Mouse (Mus musculus) midbrain, embryonic 11.5 days (tissue): ENCODE data around the gene Creb1. TPM values are rescaled to one million over a fixed set of nuclear protein-coding genes. Genes with fewer than 3 reads are reported as not detected.

Source experiments
- ATAC-seq: fragments of 200-750 bp; cut with Nextera tagmentation; 2 replicates; pipeline ENCODE4 v1.8.0; 2017; ENCODE audit warnings: moderate TSS enrichment, moderate library complexity; ENCODE audit not compliant: low FRiP score
- DNase-seq: peaks from one replicate; pipeline ENCODE4 v3.0.0; 2015; ENCODE audit warnings: low spot score; ENCODE audit errors: missing footprints
- H3K27ac ChIP-seq: fragments of 300-500 bp; sonication (generic); 2 replicates; pipeline ENCODE4 v1.5.1; 2014; ENCODE audit warnings: low read depth, low read length
- H3K27me3 ChIP-seq: fragments of 300-500 bp; sonication (generic); 2 replicates; pipeline ENCODE4 v1.6.1; 2014; ENCODE audit warnings: mild to moderate bottlenecking, low read length, moderate library complexity, mixed read lengths; ENCODE audit not compliant: control insufficient read depth, insufficient read depth
- H3K36me3 ChIP-seq: fragments of 300-500 bp; sonication (generic); 2 replicates; pipeline ENCODE4 v1.6.1; 2014; ENCODE audit warnings: mild to moderate bottlenecking, low read length, moderate library complexity, mixed read lengths; ENCODE audit not compliant: control insufficient read depth, insufficient read depth
- H3K4me1 ChIP-seq: fragments of 300-500 bp; sonication (generic); 2 replicates; pipeline ENCODE4 v1.6.1; 2014; ENCODE audit warnings: low read length; ENCODE audit not compliant: control insufficient read depth, insufficient read depth
- H3K4me2 ChIP-seq: fragments of 300-500 bp; sonication (generic); 2 replicates; pipeline ENCODE4 v1.6.1; 2014; ENCODE audit warnings: mild to moderate bottlenecking, moderate library complexity
- H3K4me3 ChIP-seq: fragments of 300-500 bp; sonication (generic); 2 replicates; pipeline ENCODE4 v1.5.1; 2014; ENCODE audit warnings: low read depth, low read length
- H3K9ac ChIP-seq: fragments of 300-500 bp; sonication (generic); 2 replicates; pipeline ENCODE4 v1.6.1; 2014; ENCODE audit warnings: low read length
- H3K9me3 ChIP-seq: fragments of 300-500 bp; sonication (generic); 2 replicates; pipeline ENCODE4 v1.6.1; 2016; ENCODE audit warnings: low read length; ENCODE audit not compliant: control insufficient read depth
- WGBS: fragments of 180-500 bp; shearing (Covaris S2); extraction: QIAGEN DNeasy Blood & Tissue Kit; methylation state at CpG from one replicate; pipeline ENCODE4 v1.1.7; 2014; 5-methylcytosine and 5-hydroxymethylcytosine counted together
- polyA plus RNA-seq: library from polyadenylated mRNA; unstranded; fragments of >200 nt; fragmentation: Nextera tagmentation; extraction: Ambion mirVana; gene quantifications from 2 replicates; pipeline ENCODE4 v1.2.1, GENCODE M21; 2014

The Creb1 gene
- polyA plus RNA-seq, 1 experiment from 2014 or later: 59.7 TPM

- ATAC-seq (no peak), DNase-seq (peak; percentile 84)
- Histone ChIP-seq H3K36me3 (no peaks in the 10 kb centered on the region), H3K27ac (no peak overlapping the region), H3K9me3 (no peaks in the 10 kb centered on the region), H3K4me3 (peak overlapping the region; percentile 52), H3K9ac (0 out of 2 replicates have a peak overlapping the region, but pooled peaks have one; percentile 67), H3K4me1 (peaks cover 6% of the 10 kb centered on the region; the same call in 1 of the 2 replicates), H3K27me3 (no peaks in the 10 kb centered on the region), H3K4me2 (peak overlapping the region; percentile 78)
- WGBS: 73% methylated on average over 3 of the region's 3 CpGs
Observed at GRCm38 (mm10) chr1:64618226-64618625, 85.8 kb downstream of the Creb1 start.

- Histone ChIP-seq H3K9ac (no peak overlapping the region), H3K4me2 (no peak overlapping the region), H3K4me3 (no peak overlapping the region), H3K27me3 (no peaks in the 10 kb centered on the region), H3K9me3 (no peaks in the 10 kb centered on the region), H3K27ac (no peak overlapping the region), H3K36me3 (no peaks in the 10 kb centered on the region), H3K4me1 (peaks cover 9% of the 10 kb centered on the region; the same call in 1 of the 2 replicates)
- 92% methylated on average over 5 of the region's 5 CpGs for WGBS
- no peak for DNase-seq
- no peak for ATAC-seq
Observed at GRCm38 (mm10) chr1:64621116-64621515, 88.7 kb downstream of the Creb1 start.

GRCm38 (mm10) chr1:64623558-64624435 lies 91.4 kb downstream of the Creb1 start:
- 63% methylated on average over 12 of the region's 12 CpGs for WGBS
- ATAC-seq: no peak
- no peaks in the 10 kb centered on the region for H3K27me3 ChIP-seq

DNA sequence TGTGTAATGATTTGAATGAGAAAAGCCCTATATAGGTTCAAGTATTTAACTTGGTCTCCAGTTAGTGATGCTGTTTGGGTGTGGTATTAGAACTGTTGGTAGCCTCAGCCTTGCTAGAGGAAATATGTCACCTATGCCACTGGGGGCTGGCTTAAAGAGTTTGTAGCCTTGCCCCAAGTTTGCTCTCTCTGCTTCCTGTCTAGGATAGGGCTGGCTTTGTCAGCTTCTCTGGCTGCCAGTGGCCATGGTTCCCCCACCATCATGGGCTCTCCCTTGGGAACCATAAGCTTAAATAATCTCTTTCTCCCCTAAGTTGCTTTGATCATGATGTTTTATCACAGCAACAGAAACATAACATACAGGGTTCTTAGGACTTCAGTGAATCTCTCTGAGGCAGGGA lies 92.8 kb downstream of the Creb1 start:
- no peak overlapping the region for H3K27ac ChIP-seq
- H3K9me3 ChIP-seq: no peaks in the 10 kb centered on the region
- H3K4me2 ChIP-seq: no peak overlapping the region
- H3K27me3 ChIP-seq: no peaks in the 10 kb centered on the region
- ATAC-seq (no peak), DNase-seq (no peak)
- peaks cover 4% of the 10 kb centered on the region; the same call in 1 of the 2 replicates for H3K4me1 ChIP-seq
- no peak overlapping the region for H3K4me3 ChIP-seq
- no peaks in the 10 kb centered on the region for H3K36me3 ChIP-seq
- H3K9ac ChIP-seq: no peak overlapping the region

More at GRCm38 (mm10) chr1:64623558-64624435, 91.4 kb downstream of the Creb1 start:
- Histone ChIP-seq H3K9me3 (no peaks in the 10 kb centered on the region), H3K4me1 (peaks cover 4% of the 10 kb centered on the region; the same call in 1 of the 2 replicates), H3K9ac (no peak overlapping the region), H3K4me2 (no peak overlapping the region), H3K4me3 (no peak overlapping the region), H3K27ac (no peak overlapping the region), H3K36me3 (no peaks in the 10 kb centered on the region)
- DNase-seq: no peak

- no peaks in the 10 kb centered on the region for H3K27me3 ChIP-seq
- DNase-seq (no peak), ATAC-seq (no peak)
- H3K4me1 ChIP-seq: no peaks in the 10 kb centered on the region
- no peaks in the 10 kb centered on the region for H3K36me3 ChIP-seq
- H3K9me3 ChIP-seq: no peaks in the 10 kb centered on the region
- no peak overlapping the region for H3K4me3 ChIP-seq
- no peak overlapping the region for H3K27ac ChIP-seq
- H3K4me2 ChIP-seq: no peak overlapping the region
- 81% methylated on average over 5 of the region's 5 CpGs for WGBS
- H3K9ac ChIP-seq: no peak overlapping the region
Observed at GRCm38 (mm10) chr1:64631526-64631925, 99.1 kb downstream of the Creb1 start.

DNA sequence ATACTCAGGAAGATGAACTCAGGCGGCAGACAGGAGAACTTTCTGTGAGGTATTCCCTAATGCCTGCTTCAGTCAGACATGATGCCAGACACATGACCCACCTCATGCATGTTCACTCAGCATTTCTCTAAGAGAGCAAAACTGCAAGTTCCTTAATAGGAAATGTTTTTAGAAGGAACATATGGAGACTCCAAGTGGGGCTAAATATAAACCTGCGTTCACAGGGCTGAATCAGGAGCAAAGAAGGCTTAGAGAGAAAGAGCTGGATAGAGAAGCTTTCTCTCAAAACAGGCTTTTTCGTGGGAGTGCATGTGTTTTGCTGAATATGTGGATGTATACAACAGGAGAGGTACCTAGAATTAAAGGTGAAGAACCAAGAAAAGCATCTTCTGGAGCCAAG lies 100.8 kb downstream of the Creb1 start:
- Histone ChIP-seq H3K4me2 (no peak overlapping the region), H3K4me1 (no peaks in the 10 kb centered on the region), H3K36me3 (no peaks in the 10 kb centered on the region), H3K9ac (no peak overlapping the region), H3K9me3 (no peaks in the 10 kb centered on the region), H3K27me3 (no peaks in the 10 kb centered on the region), H3K4me3 (no peak overlapping the region), H3K27ac (no peak overlapping the region)
- WGBS: 84% methylated on average over 3 of the region's 3 CpGs
- ATAC-seq (no peak), DNase-seq (no peak)

DNA sequence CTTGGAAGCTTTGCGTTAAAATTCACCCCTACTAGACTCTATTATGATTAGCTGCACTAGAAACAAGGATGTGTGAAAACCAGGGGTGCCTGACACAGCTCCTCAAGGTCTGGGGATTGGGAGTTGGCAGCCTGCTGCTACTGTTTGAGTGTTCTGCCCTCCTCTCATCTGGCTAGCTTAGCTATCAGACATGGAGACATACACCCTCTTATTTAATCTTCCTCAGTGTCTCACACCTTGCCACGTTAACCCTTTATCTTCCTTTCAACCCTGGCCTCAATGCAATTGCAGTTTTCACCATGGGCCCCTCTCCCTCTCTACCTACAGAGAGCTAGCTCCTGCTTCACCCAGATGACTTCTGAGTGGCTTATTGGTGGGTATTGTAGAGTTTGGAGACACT lies 103.2 kb downstream of the Creb1 start:
- H3K27ac ChIP-seq: no peak overlapping the region
- H3K4me2 ChIP-seq: no peak overlapping the region
- no peaks in the 10 kb centered on the region for H3K4me1 ChIP-seq
- H3K9ac ChIP-seq: no peak overlapping the region
- no peaks in the 10 kb centered on the region for H3K27me3 ChIP-seq
- H3K9me3 ChIP-seq: no peaks in the 10 kb centered on the region
- WGBS: 69% methylated on average over 2 of the region's 2 CpGs
- no peak for ATAC-seq
- no peaks in the 10 kb centered on the region for H3K36me3 ChIP-seq
- DNase-seq: no peak
- no peak overlapping the region for H3K4me3 ChIP-seq

DNA sequence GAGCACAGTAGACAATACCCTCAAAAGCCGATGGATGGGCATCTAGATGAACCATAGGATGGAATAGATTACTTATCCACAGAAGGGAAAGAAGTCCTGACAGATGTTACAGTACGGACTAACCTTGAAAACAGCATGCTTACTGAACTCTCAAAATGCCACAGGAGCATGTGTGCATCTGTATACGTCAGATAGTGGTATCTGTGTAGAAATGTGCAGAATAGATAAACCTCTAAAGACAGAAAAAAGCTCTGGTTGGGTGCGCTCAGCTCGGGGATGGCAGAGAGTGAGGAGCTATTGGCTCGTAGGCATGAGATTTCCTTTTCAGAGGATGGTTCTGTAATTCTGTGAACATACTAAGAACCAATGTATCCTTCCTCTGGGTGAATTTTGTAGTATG lies 106.8 kb downstream of the Creb1 start:
- no peak overlapping the region for H3K9ac ChIP-seq
- ATAC-seq: no peak
- H3K27me3 ChIP-seq: no peaks in the 10 kb centered on the region
- no peaks in the 10 kb centered on the region for H3K9me3 ChIP-seq
- no peaks in the 10 kb centered on the region for H3K36me3 ChIP-seq
- 90% methylated on average over 6 of the region's 6 CpGs for WGBS
- DNase-seq: no peak
- H3K4me3 ChIP-seq: no peak overlapping the region
- H3K4me2 ChIP-seq: no peak overlapping the region
- no peak overlapping the region for H3K27ac ChIP-seq
- H3K4me1 ChIP-seq: no peaks in the 10 kb centered on the region

DNA sequence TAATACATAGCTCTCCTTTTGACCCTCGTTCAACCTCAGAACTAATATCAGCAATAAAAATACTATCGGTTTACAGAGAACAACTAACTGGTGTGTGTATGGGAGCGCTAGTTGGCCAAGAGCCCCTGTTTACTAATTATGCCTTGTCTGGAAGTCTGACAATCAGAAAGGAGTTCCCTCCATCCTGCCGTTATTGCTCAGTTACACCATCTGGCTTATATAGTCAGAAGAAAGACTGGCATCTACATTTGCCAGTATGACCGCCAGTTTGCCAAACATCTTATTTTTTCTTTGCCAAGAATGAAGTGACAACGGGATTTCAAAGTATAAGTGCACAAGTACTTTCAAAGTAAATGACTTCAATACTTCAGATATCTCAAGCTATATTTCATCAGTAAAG lies 108.6 kb downstream of the Creb1 start:
- DNase-seq (no peak), ATAC-seq (no peak)

More for the DNA sequence above, 108.6 kb downstream of the Creb1 start:
- Histone ChIP-seq H3K4me2 (no peak overlapping the region), H3K4me1 (no peaks in the 10 kb centered on the region), H3K27ac (no peak overlapping the region), H3K9ac (no peak overlapping the region), H3K9me3 (no peaks in the 10 kb centered on the region), H3K4me3 (no peak overlapping the region), H3K27me3 (no peaks in the 10 kb centered on the region), H3K36me3 (no peaks in the 10 kb centered on the region)
- 93% methylated on average over 6 of the region's 6 CpGs for WGBS
